Mouse (Mus musculus) splenic B cell, adult 2 months (primary cell): ENCODE data around the gene Rcbtb2.

Experiments
- DNase-seq: peaks from one replicate; pipeline ENCODE4 v3.0.0-alpha.2; 2011; ENCODE audit warnings: low read depth, low spot score
- H3K27me3 ChIP-seq: 2 replicates; pipeline ENCODE4 v1.6.1; 2012; ENCODE audit warnings: mild to moderate bottlenecking, low read length, moderate library complexity, mixed read lengths; ENCODE audit not compliant: control insufficient read depth, poor library complexity, insufficient read depth, severe bottlenecking
- H3K36me3 ChIP-seq: 2 replicates; pipeline ENCODE4 v1.6.1; 2012; ENCODE audit warnings: mild to moderate bottlenecking, low read length, moderate library complexity, mixed read lengths; ENCODE audit not compliant: control insufficient read depth, poor library complexity, insufficient read depth, severe bottlenecking

Rcbtb2 gene

DNA sequence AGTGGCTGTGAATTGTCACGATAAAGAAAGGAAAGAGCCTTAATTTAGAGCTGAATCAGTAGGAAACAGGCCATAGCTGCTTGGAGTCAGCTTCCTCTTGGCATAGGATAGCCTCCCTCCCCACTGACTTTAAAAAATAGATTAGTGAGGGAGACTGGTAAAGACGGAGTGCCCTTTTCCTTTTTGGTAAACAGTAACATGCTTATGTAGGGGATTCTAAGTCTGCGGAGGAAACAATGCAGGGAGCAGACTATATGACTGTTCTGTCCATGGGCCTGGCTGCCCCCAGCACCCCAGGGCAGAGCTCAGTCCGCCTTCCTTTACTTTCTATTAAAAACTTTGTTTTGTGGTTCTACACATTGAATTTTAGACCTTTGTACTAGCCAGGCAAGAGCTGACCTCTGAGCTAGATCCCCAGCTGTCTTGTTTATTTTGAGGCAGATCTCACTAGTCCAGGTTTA lies 56.4 kb downstream of the Rcbtb2 start:
- DNase-seq = no peak

DNA sequence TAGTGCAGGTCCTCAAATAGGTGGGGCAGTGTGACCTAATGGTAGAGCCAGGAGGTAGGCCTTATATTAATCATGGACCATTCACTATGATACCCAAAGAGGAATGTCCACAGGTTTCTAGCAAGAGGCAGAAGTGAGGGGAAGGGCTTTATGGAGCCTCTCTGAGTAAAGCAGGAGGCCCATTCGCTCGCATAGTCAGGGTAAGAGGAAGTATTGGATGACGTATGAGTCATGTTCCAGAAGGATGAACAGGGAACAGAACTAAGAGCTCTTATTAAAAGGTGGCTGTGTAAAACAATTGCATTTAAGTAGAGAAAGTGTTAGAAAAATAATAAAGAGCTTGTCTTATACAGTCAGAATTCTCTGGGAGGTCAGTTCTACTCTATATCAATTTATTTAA lies 57.8 kb downstream of the Rcbtb2 start:
- Histone ChIP-seq H3K36me3 (no peaks in the 10 kb centered on the region), H3K27me3 (no peaks in the 10 kb centered on the region)
- peak; percentile 62 for DNase-seq

More for the DNA sequence above, 56.4 kb downstream of the Rcbtb2 start:
- H3K36me3 ChIP-seq = no peaks in the 10 kb centered on the region
- H3K27me3 ChIP-seq = no peaks in the 10 kb centered on the region

DNA sequence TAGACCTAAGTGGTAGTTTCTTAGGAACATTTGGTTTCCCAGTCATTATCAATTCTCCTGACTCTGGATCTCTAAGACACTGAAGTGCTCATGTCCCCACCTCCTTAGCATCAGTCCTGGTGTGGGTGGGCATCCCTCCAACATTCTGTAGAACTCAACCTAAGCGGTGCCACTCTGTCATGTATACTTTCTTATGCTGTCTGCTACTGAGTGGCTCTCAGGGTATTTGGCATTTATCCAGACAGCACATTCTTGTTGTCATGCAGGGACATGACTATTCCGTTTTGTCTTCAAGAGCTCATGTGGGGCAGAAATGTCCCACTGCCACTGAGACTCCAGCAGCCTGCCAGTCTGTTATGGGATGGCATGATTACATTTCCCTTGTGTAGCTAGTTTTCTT lies 58.3 kb downstream of the Rcbtb2 start:
- no peak for DNase-seq
- Histone ChIP-seq H3K36me3 (no peaks in the 10 kb centered on the region), H3K27me3 (no peaks in the 10 kb centered on the region)

DNA sequence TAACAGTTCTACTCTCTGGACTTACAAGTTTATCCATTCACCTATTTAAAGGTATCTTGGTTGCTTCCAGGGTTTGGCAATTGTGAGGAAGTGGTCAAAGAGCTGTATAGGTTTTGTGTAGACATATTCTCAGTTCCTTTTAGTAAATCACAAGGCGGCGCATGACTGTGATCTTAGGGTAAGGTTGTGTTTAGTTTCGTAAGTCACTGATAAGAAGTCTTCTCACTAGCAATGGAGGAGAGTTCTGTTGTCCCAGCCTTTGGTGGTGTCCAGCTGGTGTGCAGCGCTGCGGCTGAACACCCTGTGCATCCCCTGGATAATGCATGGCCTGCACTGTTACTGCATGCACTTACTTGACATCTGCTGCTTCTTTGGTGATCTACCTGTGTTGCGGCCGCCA lies 64.0 kb downstream of the Rcbtb2 start:
- H3K36me3 ChIP-seq = no peaks in the 10 kb centered on the region
- no peaks in the 10 kb centered on the region for H3K27me3 ChIP-seq
- DNase-seq = peak; percentile 29

DNA sequence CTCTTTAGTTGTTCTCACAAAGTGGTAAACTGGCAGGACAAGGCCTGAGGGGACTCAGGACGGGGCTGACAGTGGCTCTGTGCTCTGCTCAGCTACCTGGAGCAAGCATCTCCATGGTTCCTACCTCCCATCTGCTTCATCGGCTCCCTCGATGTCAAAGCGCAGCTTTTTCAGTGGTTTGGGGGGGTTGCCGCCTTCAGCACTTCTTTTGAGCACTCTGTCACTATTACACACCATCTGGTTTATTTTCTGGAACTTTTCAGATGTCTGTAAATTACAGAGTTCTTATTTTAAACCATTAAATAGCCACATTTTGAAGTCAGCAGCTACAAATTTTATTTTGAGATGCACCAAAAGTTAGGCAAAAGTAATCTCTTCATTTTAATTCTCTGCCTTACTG lies 76.2 kb downstream of the Rcbtb2 start:
- DNase-seq = no peak
- peaks cover 3% of the 10 kb centered on the region for H3K36me3 ChIP-seq
- no peaks in the 10 kb centered on the region for H3K27me3 ChIP-seq

DNA sequence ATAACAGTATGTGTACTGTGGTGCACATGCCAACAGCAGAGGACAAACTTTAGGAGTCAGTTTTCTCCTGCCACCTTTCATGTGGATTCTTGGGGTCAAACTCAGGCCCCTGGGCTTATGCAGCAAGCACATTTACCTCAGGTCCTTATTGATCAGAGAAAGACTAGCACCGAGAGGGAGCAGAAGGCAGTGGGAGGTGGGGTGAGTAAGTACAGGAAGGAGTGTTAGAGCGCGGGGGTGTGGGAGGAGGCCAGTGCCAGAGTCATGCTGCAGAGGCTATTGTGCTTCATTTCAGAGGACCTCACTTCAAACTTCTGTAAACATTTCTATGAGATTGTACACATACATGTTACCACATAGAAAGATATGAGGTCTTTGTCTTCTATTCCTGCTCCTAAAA lies 78.6 kb downstream of the Rcbtb2 start:
- H3K36me3 ChIP-seq = peaks cover 3% of the 10 kb centered on the region
- DNase-seq = no peak
- H3K27me3 ChIP-seq = no peaks in the 10 kb centered on the region

DNA sequence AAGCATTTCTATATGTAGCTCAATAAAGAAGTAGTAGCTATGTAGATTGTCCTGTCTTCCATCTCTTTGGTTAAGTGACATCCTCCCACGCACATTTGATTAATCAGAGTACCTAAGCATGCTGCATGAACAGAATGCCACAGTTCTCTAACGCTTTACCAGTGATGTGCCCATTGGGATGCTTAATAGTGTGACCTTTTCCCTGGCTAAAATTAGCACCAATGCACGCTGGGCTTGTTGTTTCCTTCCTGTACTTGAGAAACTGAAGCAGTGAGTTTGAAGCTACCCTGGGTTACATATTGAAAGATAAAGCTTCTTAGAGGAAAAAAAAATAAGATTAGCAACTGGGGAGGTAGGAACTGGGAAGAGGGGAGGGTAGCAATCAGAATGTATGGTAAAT lies 81.2 kb downstream of the Rcbtb2 start:
- Histone ChIP-seq H3K27me3 (no peaks in the 10 kb centered on the region), H3K36me3 (peaks cover 3% of the 10 kb centered on the region; the same call in 1 of the 2 replicates)
- DNase-seq = no peak

DNA sequence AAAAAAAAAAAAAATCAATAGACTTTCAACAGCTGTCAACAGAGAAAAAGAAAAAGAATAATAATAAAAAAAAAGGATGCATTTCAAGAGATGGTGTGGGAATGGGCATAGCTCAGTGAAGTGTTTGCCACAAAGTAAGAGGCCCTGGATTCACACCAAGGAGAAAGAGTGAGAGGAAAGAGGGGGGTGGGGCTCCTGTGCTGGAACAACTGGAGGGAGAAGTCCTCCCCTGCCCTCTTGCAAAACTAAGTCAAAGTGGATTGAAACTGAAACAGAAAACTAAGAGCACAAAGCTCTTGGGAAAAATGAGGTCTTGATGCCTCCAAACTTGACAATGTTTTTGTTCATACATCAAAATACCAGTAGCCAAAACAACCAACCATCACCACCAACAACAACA lies 86.4 kb downstream of the Rcbtb2 start:
- DNase-seq = no peak
- Histone ChIP-seq H3K27me3 (no peaks in the 10 kb centered on the region), H3K36me3 (peaks cover 5% of the 10 kb centered on the region; the same call in 1 of the 2 replicates)

DNA sequence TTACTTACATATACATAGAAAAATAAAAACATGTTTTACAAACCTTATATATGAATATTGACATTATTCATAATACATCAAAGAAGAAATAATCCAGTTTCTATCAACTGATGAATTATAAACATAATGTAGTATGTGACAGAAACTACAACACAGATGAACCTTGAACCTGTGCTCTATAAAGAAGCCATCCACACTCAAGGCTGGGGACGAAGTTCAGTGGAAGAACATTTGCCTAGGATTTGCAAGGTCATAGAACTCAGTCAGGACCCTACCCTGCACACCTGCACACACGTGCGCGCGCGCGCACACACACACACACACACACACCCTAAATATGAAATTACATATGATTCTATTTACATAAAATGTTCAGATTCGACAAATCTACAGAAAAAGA lies 87.4 kb downstream of the Rcbtb2 start:
- H3K27me3 ChIP-seq = no peaks in the 10 kb centered on the region
- peaks cover 5% of the 10 kb centered on the region; the same call in 1 of the 2 replicates for H3K36me3 ChIP-seq

DNA sequence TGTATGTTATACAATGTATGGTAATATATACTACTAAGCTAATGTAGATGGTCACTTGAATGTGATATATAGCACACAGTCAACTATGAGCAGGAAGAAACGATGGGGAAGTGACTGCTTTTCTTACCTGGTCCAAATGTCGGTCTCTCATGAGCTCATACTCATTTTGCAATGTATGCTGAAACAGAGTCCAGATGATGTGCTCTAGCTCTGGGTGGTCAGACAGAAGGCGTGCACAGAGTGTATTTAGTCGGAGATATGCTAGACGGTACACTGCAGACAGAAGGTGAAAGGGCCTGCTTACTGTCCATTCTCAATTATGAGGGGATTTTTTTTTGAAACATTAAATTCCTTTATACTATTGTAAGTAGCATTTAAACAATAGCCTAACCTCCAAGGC lies 88.6 kb downstream of the Rcbtb2 start:
- no peaks in the 10 kb centered on the region for H3K27me3 ChIP-seq
- peaks cover 9% of the 10 kb centered on the region; the same call in 1 of the 2 replicates for H3K36me3 ChIP-seq
- no peak for DNase-seq

More for the DNA sequence above, 87.4 kb downstream of the Rcbtb2 start:
- no peak for DNase-seq

DNA sequence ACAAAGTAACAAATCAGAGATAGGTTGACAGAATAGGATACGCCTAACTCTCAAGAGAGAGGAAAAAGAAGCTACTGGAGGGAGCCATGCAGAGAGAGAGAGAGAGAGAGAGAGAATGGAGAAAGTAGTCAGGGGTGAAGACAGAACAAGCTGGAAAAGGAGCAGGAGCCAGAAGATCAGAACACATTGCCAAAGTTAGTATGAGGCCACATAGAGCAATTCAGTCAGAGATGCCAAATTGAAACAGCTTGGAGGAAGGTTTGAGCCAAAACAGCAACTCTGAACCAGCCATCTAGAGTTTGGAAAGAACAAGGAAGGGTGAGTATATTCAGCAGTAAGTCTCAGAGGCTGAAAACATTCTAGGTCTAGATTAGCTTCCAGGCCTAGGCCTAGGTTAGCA lies 94.2 kb downstream of the Rcbtb2 start:
- peaks cover 6% of the 10 kb centered on the region; the same call in 1 of the 2 replicates for H3K36me3 ChIP-seq
- DNase-seq = no peak
- no peaks in the 10 kb centered on the region for H3K27me3 ChIP-seq

DNA sequence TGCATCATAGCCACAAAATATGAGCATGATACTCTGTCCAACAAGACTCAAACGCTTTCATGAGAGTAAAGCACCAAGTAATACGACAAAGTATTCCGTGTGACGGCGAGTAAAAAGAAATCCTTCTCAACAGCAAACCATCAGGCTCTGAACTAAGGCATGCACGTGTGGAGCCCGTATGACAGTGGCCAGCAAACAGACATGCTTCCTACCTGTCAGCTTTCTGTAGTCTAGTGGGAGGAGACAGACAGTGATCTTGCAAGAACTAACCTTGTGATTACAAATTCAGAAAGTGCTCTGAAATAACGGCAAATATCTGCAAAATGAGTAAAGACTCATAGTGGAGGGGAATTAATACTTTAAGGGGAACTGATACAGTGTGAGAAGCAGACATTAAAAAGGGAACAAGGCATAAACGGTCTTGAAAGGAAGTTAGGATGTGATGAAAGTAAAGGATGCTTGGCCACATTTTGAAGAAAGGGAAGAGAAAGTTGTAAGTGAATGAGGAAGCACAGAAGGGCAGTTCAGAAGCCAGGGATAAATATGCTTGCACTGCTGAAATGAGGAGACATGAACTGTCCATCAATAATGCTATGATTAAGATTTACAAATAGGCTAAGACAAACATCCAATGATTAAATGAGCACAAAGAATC lies 99.6 kb downstream of the Rcbtb2 start:
- DNase-seq = peak; percentile 68
- no peaks in the 10 kb centered on the region for H3K36me3 ChIP-seq
- H3K27me3 ChIP-seq = no peaks in the 10 kb centered on the region

DNA sequence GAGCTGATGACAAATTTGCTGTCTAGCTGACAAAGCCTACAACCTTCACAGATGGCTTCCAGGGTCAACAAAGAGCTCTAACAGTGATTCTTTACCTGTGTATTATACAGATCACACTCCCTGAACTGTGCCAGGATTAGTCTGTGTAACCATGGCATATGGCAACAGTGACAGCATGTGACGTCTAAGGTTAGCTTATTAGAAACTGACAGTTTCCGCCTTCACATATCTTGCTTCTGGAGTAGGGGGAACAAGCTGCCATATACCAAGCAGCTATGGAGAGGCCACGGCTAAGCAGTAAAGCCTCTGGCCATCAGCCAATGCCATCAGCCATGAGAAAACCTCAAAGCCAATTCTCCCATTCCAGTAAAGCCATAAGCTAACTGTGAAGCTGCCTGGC lies 103.5 kb downstream of the Rcbtb2 start:
- Histone ChIP-seq H3K36me3 (0 out of 2 replicates have a peak, but pooled peaks cover 2% of the 10 kb centered on the region), H3K27me3 (no peaks in the 10 kb centered on the region)
- no peak for DNase-seq

DNA sequence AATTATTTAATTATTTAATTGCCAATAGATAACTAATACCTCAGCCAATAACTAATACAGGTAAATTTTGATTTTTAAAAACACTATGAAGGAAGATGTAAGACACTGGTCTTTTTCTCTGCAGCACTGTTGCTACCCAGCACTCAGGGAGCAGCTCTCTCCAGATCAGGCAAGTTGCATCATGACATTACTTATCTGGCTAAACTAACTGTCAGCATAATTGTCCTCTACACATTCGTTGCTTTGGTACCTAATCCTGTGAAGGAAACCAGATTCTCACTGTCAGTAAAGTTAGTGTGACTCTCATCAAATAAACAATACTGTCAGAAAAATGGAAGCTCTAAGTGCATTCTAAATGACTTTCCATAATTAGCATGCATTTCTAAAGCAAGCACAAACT lies 104.0 kb downstream of the Rcbtb2 start:
- Histone ChIP-seq H3K36me3 (0 out of 2 replicates have a peak, but pooled peaks cover 2% of the 10 kb centered on the region), H3K27me3 (no peaks in the 10 kb centered on the region)
- DNase-seq = no peak

DNA sequence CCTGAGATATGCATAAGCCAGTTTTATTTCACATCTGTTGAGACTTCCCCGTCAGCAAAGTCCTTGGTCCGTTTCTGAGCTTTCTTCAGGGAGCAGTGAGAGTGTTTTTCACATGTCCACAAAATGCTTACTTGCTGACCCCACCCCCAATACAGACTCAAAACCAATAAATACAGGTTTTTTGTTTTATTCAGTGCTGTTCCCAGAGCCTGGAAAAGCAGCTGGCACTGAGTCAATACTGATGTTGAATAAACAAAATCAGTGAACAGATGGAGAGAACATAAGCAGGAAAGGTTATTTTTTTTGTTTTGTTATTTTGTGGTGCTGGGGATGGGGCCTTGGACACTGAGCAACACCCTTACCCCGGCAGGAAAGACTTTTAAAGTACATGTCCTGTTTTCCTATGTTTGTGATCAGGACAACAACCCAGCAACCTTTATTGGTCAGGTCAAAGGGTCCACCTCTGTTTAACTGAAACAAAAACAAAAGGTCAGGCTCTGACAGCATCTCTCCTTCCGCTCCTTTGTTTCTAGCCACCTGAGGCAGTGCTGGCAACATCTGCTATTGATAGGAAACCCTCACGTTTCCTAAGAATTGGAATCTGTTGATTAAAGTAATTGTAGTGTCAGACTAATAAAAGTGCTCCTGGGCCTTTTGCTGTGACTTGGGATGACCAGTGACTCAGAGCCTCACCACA lies 108.6 kb downstream of the Rcbtb2 start:
- 0 out of 2 replicates have a peak, but pooled peaks cover 2% of the 10 kb centered on the region for H3K36me3 ChIP-seq
- H3K27me3 ChIP-seq = no peaks in the 10 kb centered on the region
- DNase-seq = no peak
